Mouse (Mus musculus): ENCODE measurements around the gene Arpp19. TPM values are rescaled to one million over a fixed set of nuclear protein-coding genes. Genes with fewer than 3 reads are reported as not detected.

The Arpp19 gene
- total and polyA plus RNA-seq, 2 experiments from 2014 or later = 111 to 213 TPM

DNA sequence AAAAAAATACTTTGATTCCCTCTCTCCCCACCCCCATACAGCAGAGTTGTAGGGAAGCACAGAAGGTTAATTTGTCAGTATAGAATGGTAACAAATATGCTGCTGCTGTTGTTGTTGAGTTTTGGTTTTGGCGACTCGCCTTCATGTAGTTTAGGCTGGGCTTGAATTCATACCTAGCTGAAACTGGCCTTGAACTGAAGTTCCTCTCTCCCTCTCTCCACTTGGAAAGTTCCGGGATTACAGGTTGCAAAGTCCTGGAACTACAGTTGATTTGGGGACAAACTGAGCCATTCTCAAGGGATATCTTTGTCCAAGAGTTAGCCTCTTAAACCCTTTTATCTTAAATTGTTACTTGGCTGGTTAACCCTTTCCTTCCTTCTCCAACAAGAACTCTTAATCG, 1.5 kb upstream of the Arpp19 start:
- 77% methylated on average over 4 of the region's 4 CpGs for WGBS
- Histone ChIP-seq H3K27me3 (ENCODE audit: insufficient read depth, low read length) (no peaks in the 10 kb centered on the region), H3K27ac (ENCODE audit: low read depth, low read length) (no peak overlapping the region), H3K4me1 (ENCODE audit: insufficient read depth) (peaks cover 7% of the 10 kb centered on the region), H3K36me3 (ENCODE audit: insufficient read depth) (peaks cover 6% of the 10 kb centered on the region; the same call in 1 of the 2 replicates), H3K9me3 (ENCODE audit: low read length) (no peaks in the 10 kb centered on the region), H3K4me3 (ENCODE audit: low read depth, low read length) (no peak overlapping the region), H3K9ac (no peak overlapping the region), H3K4me2 (ENCODE audit: low read depth) (no peak overlapping the region)
- DNase-seq (no peak), ATAC-seq (no peak)
- TF ChIP-seq CTCF (IDR thresholded peaks at IDR 0.05; ENCODE audit: low read depth) = no peak

GRCm38 (mm10) chr9:75038357-75038688, 909 bp downstream of the Arpp19 start:
- WGBS = 1% methylated on average over 10 of the region's 10 CpGs
- ATAC-seq (no peak), DNase-seq (no peak)
- no peaks in the 10 kb centered on the region for H3K27me3 ChIP-seq (ENCODE audit: insufficient read depth, low read length)
- peaks cover 7% of the 10 kb centered on the region for H3K4me1 ChIP-seq (ENCODE audit: insufficient read depth)
- H3K9ac ChIP-seq = peak overlapping the region; percentile 90
- no peaks in the 10 kb centered on the region for H3K9me3 ChIP-seq (ENCODE audit: low read length)
- peak overlapping the region; percentile 65 for H3K4me2 ChIP-seq (ENCODE audit: low read depth)
- no peaks in the 10 kb centered on the region; the same call in 1 of the 2 replicates for H3K36me3 ChIP-seq (ENCODE audit: insufficient read depth)
- peak overlapping the region; percentile 85 for H3K4me3 ChIP-seq (ENCODE audit: low read depth, low read length)
- peak overlapping the region; percentile 80; the same call in 1 of the 2 replicates for H3K27ac ChIP-seq (ENCODE audit: low read depth, low read length)
- no peak for TF ChIP-seq CTCF (IDR thresholded peaks at IDR 0.05; ENCODE audit: low read depth)

DNA sequence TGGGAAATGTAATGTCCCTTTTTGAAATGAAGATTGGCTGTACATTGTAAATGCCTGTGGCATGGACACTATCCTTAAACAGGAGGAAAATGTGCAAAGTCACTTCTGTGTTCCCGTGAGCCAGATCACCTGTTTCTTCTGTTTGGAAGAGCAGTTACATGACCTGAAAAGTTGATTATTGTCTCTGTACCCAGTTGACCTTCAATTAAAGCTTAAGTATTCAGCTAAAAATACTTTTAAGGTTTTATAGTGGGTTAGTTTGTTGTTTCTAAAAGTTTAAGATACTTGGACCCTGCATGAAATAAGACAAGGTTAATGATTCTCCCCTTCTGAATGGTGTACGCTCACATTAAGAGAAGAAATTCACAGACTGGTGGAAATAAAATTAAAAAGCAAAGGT, 3.2 kb downstream of the Arpp19 start:
- TF ChIP-seq CTCF (IDR thresholded peaks at IDR 0.05; ENCODE audit: low read depth) = no peak
- no peaks in the 10 kb centered on the region for H3K9me3 ChIP-seq (ENCODE audit: low read length)
- no peak for ATAC-seq

GRCm38 (mm10) chr9:75041840-75042525, 4.6 kb downstream of the Arpp19 start:
- Histone ChIP-seq H3K4me2 (ENCODE audit: low read depth) (no peak overlapping the region), H3K36me3 (ENCODE audit: insufficient read depth) (peaks cover 10% of the 10 kb centered on the region), H3K9ac (no peak overlapping the region), H3K27me3 (ENCODE audit: insufficient read depth, low read length) (no peaks in the 10 kb centered on the region), H3K4me3 (ENCODE audit: low read depth, low read length) (no peak overlapping the region), H3K9me3 (ENCODE audit: low read length) (no peaks in the 10 kb centered on the region), H3K4me1 (ENCODE audit: insufficient read depth) (peaks cover 7% of the 10 kb centered on the region), H3K27ac (ENCODE audit: low read depth, low read length) (no peak overlapping the region)
- 87% methylated on average over 2 of the region's 2 CpGs for WGBS
- peak; percentile 31; the same call in 1 of the 2 replicates for TF ChIP-seq CTCF (IDR thresholded peaks at IDR 0.05; ENCODE audit: low read depth)
- DNase-seq = no peak
- ATAC-seq = no peak

More for the DNA sequence above, 3.2 kb downstream of the Arpp19 start:
- peaks cover 2% of the 10 kb centered on the region for H3K36me3 ChIP-seq (ENCODE audit: insufficient read depth)
- H3K27me3 ChIP-seq (ENCODE audit: insufficient read depth, low read length) = no peaks in the 10 kb centered on the region
- no peak overlapping the region for H3K9ac ChIP-seq
- no peak overlapping the region for H3K27ac ChIP-seq (ENCODE audit: low read depth, low read length)
- H3K4me2 ChIP-seq (ENCODE audit: low read depth) = no peak overlapping the region
- peaks cover 7% of the 10 kb centered on the region for H3K4me1 ChIP-seq (ENCODE audit: insufficient read depth)
- no peak overlapping the region for H3K4me3 ChIP-seq (ENCODE audit: low read depth, low read length)
- WGBS = 92% methylated on average over 2 of the region's 2 CpGs
- no peak for DNase-seq

DNA sequence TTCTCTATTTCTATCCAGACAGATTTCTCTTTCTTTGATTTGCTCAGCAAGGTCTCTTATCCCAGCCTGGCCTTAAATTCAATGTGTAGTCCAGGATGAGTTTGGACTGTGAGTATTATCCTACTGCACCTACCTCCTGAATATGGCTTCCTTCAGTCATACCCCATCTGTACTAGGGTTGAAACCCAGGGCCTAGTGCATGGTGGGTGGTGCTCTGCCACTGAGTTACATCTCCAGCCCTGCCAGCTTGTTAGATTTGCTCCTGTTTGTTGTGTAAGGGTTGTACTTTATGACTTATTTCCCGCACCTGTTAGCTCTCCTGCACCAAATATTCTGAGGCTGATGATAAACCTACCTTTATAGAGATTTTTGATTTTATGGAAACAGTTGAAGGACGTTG, 5.8 kb downstream of the Arpp19 start:
- no peak for TF ChIP-seq CTCF (IDR thresholded peaks at IDR 0.05; ENCODE audit: low read depth)
- ATAC-seq = no peak
- 95% methylated on average over 2 of the region's 2 CpGs for WGBS

GRCm38 (mm10) chr9:75047079-75047478, 9.7 kb downstream of the Arpp19 start:
- TF ChIP-seq CTCF (IDR thresholded peaks at IDR 0.05; ENCODE audit: low read depth) = no peak
- no peaks in the 10 kb centered on the region for H3K4me1 ChIP-seq (ENCODE audit: insufficient read depth)

More for the DNA sequence above, 5.8 kb downstream of the Arpp19 start:
- Histone ChIP-seq H3K9ac (no peak overlapping the region), H3K27ac (ENCODE audit: low read depth, low read length) (no peak overlapping the region), H3K27me3 (ENCODE audit: insufficient read depth, low read length) (no peaks in the 10 kb centered on the region), H3K36me3 (ENCODE audit: insufficient read depth) (peaks cover 10% of the 10 kb centered on the region), H3K4me2 (ENCODE audit: low read depth) (no peak overlapping the region), H3K4me1 (ENCODE audit: insufficient read depth) (peaks cover 4% of the 10 kb centered on the region), H3K4me3 (ENCODE audit: low read depth, low read length) (no peak overlapping the region), H3K9me3 (ENCODE audit: low read length) (no peaks in the 10 kb centered on the region)
- DNase-seq = no peak

DNA sequence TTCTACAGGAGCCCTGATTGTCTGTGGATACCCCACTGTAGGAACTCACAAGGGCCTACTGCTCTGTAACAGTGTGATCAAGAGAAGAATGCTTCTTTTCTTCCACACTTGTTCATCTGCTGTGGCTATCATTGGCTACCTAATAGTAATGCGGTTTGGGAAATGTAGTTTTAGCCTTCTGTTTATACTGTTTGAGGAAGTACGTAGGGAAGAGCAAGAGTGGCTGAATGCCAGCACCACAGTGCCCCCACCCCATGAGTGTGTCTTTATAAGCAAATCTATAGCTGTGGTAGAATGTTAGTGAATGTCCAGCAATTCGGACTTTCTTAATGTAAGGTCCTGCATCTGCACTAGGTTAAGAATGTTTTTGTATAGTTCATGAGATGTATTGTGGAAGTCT, 11.7 kb downstream of the Arpp19 start:
- no peak for ATAC-seq
- Histone ChIP-seq H3K4me1 (ENCODE audit: insufficient read depth) (no peaks in the 10 kb centered on the region), H3K4me3 (ENCODE audit: low read depth, low read length) (no peak overlapping the region), H3K9ac (no peak overlapping the region), H3K4me2 (ENCODE audit: low read depth) (no peak overlapping the region), H3K27me3 (ENCODE audit: insufficient read depth, low read length) (no peaks in the 10 kb centered on the region), H3K27ac (ENCODE audit: low read depth, low read length) (no peak overlapping the region), H3K36me3 (ENCODE audit: insufficient read depth) (peaks cover 10% of the 10 kb centered on the region; the same call in 1 of the 2 replicates), H3K9me3 (ENCODE audit: low read length) (no peaks in the 10 kb centered on the region)
- TF ChIP-seq CTCF (IDR thresholded peaks at IDR 0.05; ENCODE audit: low read depth) = no peak
- DNase-seq = no peak
- 72% methylated on average over 3 of the region's 3 CpGs for WGBS

More at GRCm38 (mm10) chr9:75047079-75047478, 9.7 kb downstream of the Arpp19 start:
- no peak overlapping the region for H3K27ac ChIP-seq (ENCODE audit: low read depth, low read length)
- no peaks in the 10 kb centered on the region for H3K27me3 ChIP-seq (ENCODE audit: insufficient read depth, low read length)
- no peak overlapping the region for H3K4me2 ChIP-seq (ENCODE audit: low read depth)
- no peak overlapping the region for H3K4me3 ChIP-seq (ENCODE audit: low read depth, low read length)
- H3K36me3 ChIP-seq (ENCODE audit: insufficient read depth) = peaks cover 10% of the 10 kb centered on the region
- ATAC-seq (no peak), DNase-seq (no peak)
- no peaks in the 10 kb centered on the region for H3K9me3 ChIP-seq (ENCODE audit: low read length)
- H3K9ac ChIP-seq = no peak overlapping the region

Data from forebrain, postnatal 0 days (tissue).